Mouse (Mus musculus): Measurements from ENCODE around the gene Ggnbp2. TPM values are rescaled to one million over a fixed set of nuclear protein-coding genes. Genes with fewer than 3 reads are reported as not detected.

The Ggnbp2 gene
- polyA plus RNA-seq, 1 experiment: 48.6 TPM

DNA sequence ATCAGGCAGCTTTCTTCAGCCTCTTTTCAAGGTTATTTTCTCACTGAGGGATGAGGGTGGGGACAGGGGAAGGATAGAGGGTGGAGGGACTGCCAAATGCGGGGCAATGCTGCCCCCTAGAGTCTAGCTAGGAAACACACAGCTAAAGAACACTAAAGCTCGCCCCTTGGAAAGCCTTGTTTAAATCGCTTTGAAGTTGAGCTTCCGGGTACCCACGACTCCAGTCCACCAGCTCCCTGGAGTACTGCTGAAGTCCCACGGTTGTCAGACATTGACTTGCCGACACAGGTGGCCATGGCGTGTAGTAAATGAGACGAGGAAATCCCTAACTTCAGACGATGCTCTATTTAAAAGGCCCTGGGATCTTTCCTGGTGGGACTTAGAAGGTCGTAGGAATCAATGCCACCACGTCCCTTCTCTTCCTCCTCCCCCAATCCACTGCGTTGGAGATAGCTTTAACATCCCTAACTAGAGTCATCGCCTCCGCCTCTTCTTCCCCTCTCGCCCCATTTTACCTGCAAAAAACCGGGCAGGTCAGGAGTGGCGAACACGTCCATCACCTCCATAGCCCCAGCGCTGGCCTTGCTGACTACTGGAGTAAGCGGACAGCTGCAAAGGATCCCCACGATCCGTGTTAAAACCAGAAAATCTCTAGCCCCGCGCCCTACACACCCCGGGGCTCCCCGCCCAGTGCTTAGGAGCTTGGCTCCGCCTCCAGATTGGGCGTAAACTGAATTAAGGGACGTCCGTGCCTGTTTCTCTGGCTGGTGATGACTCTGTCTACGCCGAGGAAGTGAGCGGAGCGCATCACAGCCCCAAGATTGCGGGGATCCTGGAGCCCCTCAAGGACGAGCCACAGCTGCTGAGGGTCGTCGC lies 52.3 kb downstream of the Ggnbp2 start:
- under 1% methylated on average over 39 of the region's 39 CpGs for WGBS
- Histone ChIP-seq H3K27ac (ENCODE audit: insufficient read depth, low read depth, low read length) (peak overlapping the region; percentile 55), H3K4me3 (ENCODE audit: insufficient read depth, low read depth, low read length) (peak overlapping the region; percentile 67), H3K4me1 (ENCODE audit: control insufficient read depth, insufficient read depth, low read length) (no peaks in the 10 kb centered on the region), H3K36me3 (ENCODE audit: control insufficient read depth, insufficient read depth, low read length) (no peaks in the 10 kb centered on the region), H3K27me3 (replicated peaks; ENCODE audit: control insufficient read depth, insufficient read depth, low read length) (no peaks in the 10 kb centered on the region)
- TF ChIP-seq POLR2A (IDR thresholded peaks at IDR 0.05; ENCODE audit: low read depth, low read length) (no peak), CTCF (conservative IDR thresholded peaks at IDR 0.05; ENCODE audit: insufficient read depth, insufficient read length, low read depth, low read length) (peak; percentile 88)
- DNase-seq: peak; percentile 89

- Histone ChIP-seq H3K36me3 (ENCODE audit: control insufficient read depth, insufficient read depth, low read length) (no peaks in the 10 kb centered on the region), H3K4me3 (ENCODE audit: insufficient read depth, low read depth, low read length) (no peak overlapping the region), H3K27me3 (replicated peaks; ENCODE audit: control insufficient read depth, insufficient read depth, low read length) (no peaks in the 10 kb centered on the region), H3K27ac (ENCODE audit: insufficient read depth, low read depth, low read length) (no peak overlapping the region), H3K4me1 (ENCODE audit: control insufficient read depth, insufficient read depth, low read length) (no peaks in the 10 kb centered on the region)
- TF ChIP-seq POLR2A (IDR thresholded peaks at IDR 0.05; ENCODE audit: low read depth, low read length) (no peak), CTCF (conservative IDR thresholded peaks at IDR 0.05; ENCODE audit: insufficient read depth, insufficient read length, low read depth, low read length) (peak; percentile 41)
- 82% methylated on average over 6 of the region's 6 CpGs for WGBS
- no peak for DNase-seq
These were observed 53.3 kb downstream of the Ggnbp2 start for GRCm38 (mm10) chr11:84817362-84817761.

- Histone ChIP-seq H3K36me3 (ENCODE audit: control insufficient read depth, insufficient read depth, low read length) (no peaks in the 10 kb centered on the region), H3K27me3 (replicated peaks; ENCODE audit: control insufficient read depth, insufficient read depth, low read length) (no peaks in the 10 kb centered on the region), H3K4me3 (ENCODE audit: insufficient read depth, low read depth, low read length) (no peak overlapping the region), H3K4me1 (ENCODE audit: control insufficient read depth, insufficient read depth, low read length) (no peaks in the 10 kb centered on the region), H3K27ac (ENCODE audit: insufficient read depth, low read depth, low read length) (no peak overlapping the region)
- peak; percentile 97; the same call in 1 of the 2 replicates for TF ChIP-seq CTCF (conservative IDR thresholded peaks at IDR 0.05; ENCODE audit: insufficient read depth, insufficient read length, low read depth, low read length)
- no peak for TF ChIP-seq POLR2A (IDR thresholded peaks at IDR 0.05; ENCODE audit: low read depth, low read length)
- WGBS: 66% methylated on average over 13 of the region's 13 CpGs
- peak; percentile 66 for DNase-seq
These were observed 56.7 kb downstream of the Ggnbp2 start for GRCm38 (mm10) chr11:84813724-84814510.

DNA sequence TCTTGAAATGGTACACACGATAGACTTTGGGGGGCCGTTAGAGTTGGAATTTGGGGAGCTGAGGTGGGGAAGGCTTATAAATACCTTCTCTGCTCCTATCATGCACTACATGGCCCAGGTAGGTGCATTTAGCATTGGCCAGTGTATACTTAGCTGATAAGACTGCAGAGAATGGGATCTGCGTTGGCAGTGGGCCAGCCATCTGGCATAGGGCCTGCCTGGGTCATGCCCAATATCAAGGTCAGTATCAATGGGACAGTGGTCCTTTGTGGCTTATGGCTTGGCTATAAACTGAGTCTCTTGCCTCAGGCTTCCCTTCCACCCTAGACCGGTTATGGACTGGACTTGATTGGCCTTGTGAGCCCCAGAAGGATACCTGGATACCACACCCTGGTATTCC lies 66.2 kb downstream of the Ggnbp2 start:
- Histone ChIP-seq H3K36me3 (ENCODE audit: control insufficient read depth, insufficient read depth, low read length) (no peaks in the 10 kb centered on the region), H3K4me3 (ENCODE audit: insufficient read depth, low read depth, low read length) (no peak overlapping the region), H3K27ac (ENCODE audit: insufficient read depth, low read depth, low read length) (no peak overlapping the region), H3K4me1 (ENCODE audit: control insufficient read depth, insufficient read depth, low read length) (no peaks in the 10 kb centered on the region), H3K27me3 (replicated peaks; ENCODE audit: control insufficient read depth, insufficient read depth, low read length) (no peaks in the 10 kb centered on the region)
- TF ChIP-seq POLR2A (IDR thresholded peaks at IDR 0.05; ENCODE audit: low read depth, low read length) (no peak), CTCF (conservative IDR thresholded peaks at IDR 0.05; ENCODE audit: insufficient read depth, insufficient read length, low read depth, low read length) (no peak)
- no peak for DNase-seq
- WGBS: 96% methylated on average over 4 of the region's 4 CpGs

DNA sequence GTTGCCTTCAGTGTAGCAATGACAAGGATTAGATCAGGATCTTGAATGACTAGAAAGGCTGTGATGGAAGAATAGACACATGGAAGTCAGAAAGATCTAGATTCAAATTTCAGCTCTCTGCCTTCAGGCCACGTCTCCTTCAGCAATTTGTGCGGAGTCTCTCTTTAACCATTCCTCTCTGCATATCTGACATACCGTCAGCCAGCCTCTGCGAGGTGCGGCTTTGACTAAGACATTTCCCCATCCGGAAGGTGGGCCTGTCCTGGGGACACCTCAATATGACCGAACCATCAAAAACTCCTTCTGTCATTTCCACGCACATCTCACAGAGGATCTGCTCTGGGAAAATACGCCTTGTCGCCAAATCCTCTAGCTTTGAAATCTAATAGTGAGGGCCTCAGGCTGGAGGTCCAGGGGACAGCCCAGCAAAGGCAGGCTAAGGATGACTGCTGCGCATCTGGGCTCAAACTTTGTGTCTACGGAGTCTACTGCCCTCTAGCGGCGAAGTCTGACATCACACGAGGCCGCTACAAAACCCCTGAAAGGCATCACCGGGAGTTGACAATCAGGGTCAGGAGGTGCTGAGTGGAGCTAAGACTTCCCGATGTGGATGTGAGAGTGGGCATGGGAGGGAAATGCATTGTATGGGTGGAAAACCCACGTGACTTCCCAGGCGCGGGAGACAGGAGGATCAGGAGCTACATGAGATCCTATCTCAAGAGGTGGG lies 72.8 kb downstream of the Ggnbp2 start:
- DNase-seq: peak; percentile 60
- WGBS: 20% methylated on average over 21 of the region's 21 CpGs
- TF ChIP-seq CTCF (conservative IDR thresholded peaks at IDR 0.05; ENCODE audit: insufficient read depth, insufficient read length, low read depth, low read length) (peak; percentile 85), POLR2A (IDR thresholded peaks at IDR 0.05; ENCODE audit: low read depth, low read length) (no peak)
- H3K4me3 ChIP-seq (ENCODE audit: insufficient read depth, low read depth, low read length): no peak overlapping the region
- no peaks in the 10 kb centered on the region for H3K36me3 ChIP-seq (ENCODE audit: control insufficient read depth, insufficient read depth, low read length)
- no peak overlapping the region for H3K27ac ChIP-seq (ENCODE audit: insufficient read depth, low read depth, low read length)
- H3K4me1 ChIP-seq (ENCODE audit: control insufficient read depth, insufficient read depth, low read length): no peaks in the 10 kb centered on the region
- H3K27me3 ChIP-seq (replicated peaks; ENCODE audit: control insufficient read depth, insufficient read depth, low read length): no peaks in the 10 kb centered on the region

GRCm38 (mm10) chr11:84797026-84797425 lies 73.6 kb downstream of the Ggnbp2 start:
- no peak for DNase-seq
- TF ChIP-seq CTCF (conservative IDR thresholded peaks at IDR 0.05; ENCODE audit: insufficient read depth, insufficient read length, low read depth, low read length) (no peak), POLR2A (IDR thresholded peaks at IDR 0.05; ENCODE audit: low read depth, low read length) (no peak)
- no peak overlapping the region for H3K4me3 ChIP-seq (ENCODE audit: insufficient read depth, low read depth, low read length)
- H3K36me3 ChIP-seq (ENCODE audit: control insufficient read depth, insufficient read depth, low read length): no peaks in the 10 kb centered on the region
- no peaks in the 10 kb centered on the region for H3K4me1 ChIP-seq (ENCODE audit: control insufficient read depth, insufficient read depth, low read length)
- WGBS: 39% methylated on average over 10 of the region's 10 CpGs
- no peak overlapping the region for H3K27ac ChIP-seq (ENCODE audit: insufficient read depth, low read depth, low read length)
- no peaks in the 10 kb centered on the region for H3K27me3 ChIP-seq (replicated peaks; ENCODE audit: control insufficient read depth, insufficient read depth, low read length)

Measured in kidney, adult 2 months (tissue).